Mouse (Mus musculus) MEL (cell line): ENCODE measurements at regions not wholly inside any gene's neighbourhood (a gene's known extent, or its start where the extent isn't known, plus 50 kb on each side); places are given as distances from the start of the nearest gene placed in this dataset.

Experiments
- DNase-seq: peaks from one replicate; pipeline ENCODE4 v3.0.0; 2011; ENCODE audit warnings: low read depth, low spot score
- H3K27ac ChIP-seq: 2 replicates; pipeline ENCODE4 v1.5.1; 2012; ENCODE audit warnings: low read depth, mild to moderate bottlenecking, control low read depth, low read length, moderate library complexity; ENCODE audit not compliant: control insufficient read depth
- H3K27me3 ChIP-seq, 2 experiments: fragments of 150-350 bp in 1 of 2; sonication (generic) in 1 of 2; 2 replicates each; pipeline ENCODE4 v1.6.1; 2012; ENCODE audit warnings: low read length in 2 of 2, mild to moderate bottlenecking in 2 of 2, improper control_type of control experiment in 1 of 2, moderate library complexity in 1 of 2; ENCODE audit not compliant: insufficient read depth in 2 of 2, control insufficient read depth in 1 of 2
- H3K36me3 ChIP-seq, 2 experiments: 2 replicates each; pipeline ENCODE4 v1.6.1; 2012 to 2014; ENCODE audit warnings: low read length in 2 of 2, improper control_type of control experiment in 1 of 2, inconsistent platforms in 1 of 2, mild to moderate bottlenecking in 1 of 2; ENCODE audit not compliant: insufficient read depth in 2 of 2, control insufficient read depth in 1 of 2
- H3K4me1 ChIP-seq, 2 experiments: fragments of 150-350 bp in 1 of 2; sonication (generic) in 1 of 2; 2 replicates each; pipeline ENCODE4 v1.6.1; 2012; ENCODE audit warnings: low read length in 2 of 2, improper control_type of control experiment in 1 of 2, mild to moderate bottlenecking in 1 of 2; ENCODE audit not compliant: insufficient read depth in 2 of 2, control insufficient read depth in 1 of 2
- H3K4me3 ChIP-seq, 2 experiments: fragments of 150-350 bp in 1 of 2; sonication (generic) in 1 of 2; 2 replicates each; pipeline ENCODE4 v1.5.1; 2012; ENCODE audit warnings: low read depth in 2 of 2, low read length in 2 of 2, mild to moderate bottlenecking in 2 of 2, moderate library complexity in 2 of 2, control low read depth in 1 of 2, improper control_type of control experiment in 1 of 2; ENCODE audit not compliant: control insufficient read depth in 1 of 2, insufficient read depth in 1 of 2
- H3K79me2 ChIP-seq: 2 replicates; pipeline ENCODE4 v1.6.1; 2012; ENCODE audit warnings: mild to moderate bottlenecking, low read length, moderate library complexity; ENCODE audit not compliant: control insufficient read depth, poor library complexity, insufficient read depth
- H3K9ac ChIP-seq: 2 replicates; pipeline ENCODE4 v1.6.1; 2012; ENCODE audit warnings: low read depth, mild to moderate bottlenecking, control low read depth, low read length, moderate library complexity; ENCODE audit not compliant: control insufficient read depth, poor library complexity, severe bottlenecking
- H3K9me3 ChIP-seq: fragments of 150-350 bp; sonication (generic); replicated peaks from 2 replicates; pipeline ENCODE4 v1.6.1; 2012; ENCODE audit warnings: mild to moderate bottlenecking, low read length, improper control_type of control experiment, moderate library complexity; ENCODE audit not compliant: insufficient read depth
- CHD1 ChIP-seq: IDR thresholded peaks from 2 replicates; pipeline ENCODE4 v1.6.1; 2012; ENCODE audit warnings: low read depth, mild to moderate bottlenecking, inconsistent platforms, low read length, improper control_type of control experiment
- CTCF ChIP-seq, 3 experiments: IDR thresholded peaks in 2 of 3; conservative IDR thresholded peaks in 1 of 3; 2 replicates each; pipeline ENCODE4 v1.5.1; 2011 to 2012; ENCODE audit warnings: low read length in 3 of 3, low read depth in 2 of 3, mild to moderate bottlenecking in 2 of 3, improper control_type of control experiment in 1 of 3, inconsistent platforms in 1 of 3, mixed read lengths in 1 of 3, moderate library complexity in 1 of 3; ENCODE audit not compliant: control insufficient read depth in 1 of 3, insufficient read depth in 1 of 3, poor library complexity in 1 of 3, severe bottlenecking in 1 of 3
- ELF1 ChIP-seq: IDR thresholded peaks from 2 replicates; pipeline ENCODE4 v1.6.1; 2014; ENCODE audit warnings: low read depth, mild to moderate bottlenecking, inconsistent platforms, low read length, improper control_type of control experiment, moderate library complexity
- EP300 ChIP-seq, 2 experiments: IDR thresholded peaks; 2 replicates each; pipeline ENCODE4 v1.6.1; 2011; ENCODE audit warnings: improper control_type of control experiment in 2 of 2, low read length in 2 of 2, low read depth in 1 of 2, mild to moderate bottlenecking in 1 of 2
- GABPA ChIP-seq: IDR thresholded peaks from 2 replicates; pipeline ENCODE4 v1.6.1; 2012; ENCODE audit warnings: low read depth, mild to moderate bottlenecking, inconsistent platforms, low read length, improper control_type of control experiment, moderate library complexity
- GATA1 ChIP-seq: IDR thresholded peaks from 2 replicates; pipeline ENCODE4 v1.6.1; 2011; ENCODE audit warnings: low read depth, low read length, improper control_type of control experiment
- JUND ChIP-seq: IDR thresholded peaks from 2 replicates; pipeline ENCODE4 v1.6.1; 2011; ENCODE audit warnings: low read depth, mild to moderate bottlenecking, improper control_type of control experiment, low read length
- KAT2A ChIP-seq: conservative IDR thresholded peaks from 2 replicates; pipeline ENCODE4 v1.6.1; 2012; ENCODE audit warnings: low read depth, low read length, improper control_type of control experiment, inconsistent platforms
- MXI1 ChIP-seq: IDR thresholded peaks from 2 replicates; pipeline ENCODE4 v1.6.1; 2011; ENCODE audit warnings: mild to moderate bottlenecking, low read depth, low read length, improper control_type of control experiment
- MYB ChIP-seq: IDR thresholded peaks from 2 replicates; pipeline ENCODE4 v1.6.1; 2011; ENCODE audit warnings: mild to moderate bottlenecking, low read depth, low read length, improper control_type of control experiment
- NELFE ChIP-seq: IDR thresholded peaks from 2 replicates; pipeline ENCODE4 v1.6.1; 2011; ENCODE audit warnings: low read depth, low read length, improper control_type of control experiment
- NRF1 ChIP-seq: IDR thresholded peaks from 2 replicates; pipeline ENCODE4 v1.6.1; 2014; ENCODE audit warnings: low read depth, mild to moderate bottlenecking, inconsistent platforms, low read length, improper control_type of control experiment, moderate library complexity; ENCODE audit not compliant: poor library complexity, insufficient read depth, severe bottlenecking
- POLR2A ChIP-seq, 2 experiments: IDR thresholded peaks; 2 replicates each; pipeline ENCODE4 v1.6.1; 2011 to 2012; ENCODE audit warnings: low read length in 2 of 2, mild to moderate bottlenecking in 2 of 2, control low read depth in 1 of 2, improper control_type of control experiment in 1 of 2, low read depth in 1 of 2, moderate library complexity in 1 of 2; ENCODE audit not compliant: control insufficient read depth in 1 of 2, insufficient read depth in 1 of 2, poor library complexity in 1 of 2
- POLR2AphosphoS2 ChIP-seq: IDR thresholded peaks from 2 replicates; pipeline ENCODE4 v1.6.1; 2011; ENCODE audit warnings: low read length, improper control_type of control experiment
- TAL1 ChIP-seq: IDR thresholded peaks from 2 replicates; pipeline ENCODE4 v1.6.1; 2012; ENCODE audit warnings: mild to moderate bottlenecking, inconsistent platforms, low read length, moderate library complexity, mixed read lengths
- TCF12 ChIP-seq: IDR thresholded peaks from 2 replicates; pipeline ENCODE4 v1.6.1; 2014; ENCODE audit warnings: low read depth, mild to moderate bottlenecking, inconsistent platforms, low read length, improper control_type of control experiment, moderate library complexity
- UBTF ChIP-seq: IDR thresholded peaks from 2 replicates; pipeline ENCODE4 v1.6.1; 2012; ENCODE audit warnings: low read depth, mild to moderate bottlenecking, inconsistent platforms, low read length, improper control_type of control experiment, moderate library complexity, borderline replicate concordance; ENCODE audit not compliant: insufficient read depth
- ZKSCAN1 ChIP-seq: IDR thresholded peaks from 2 replicates; pipeline ENCODE4 v1.6.1; 2012; ENCODE audit warnings: low read depth, mild to moderate bottlenecking, inconsistent platforms, low read length, improper control_type of control experiment, moderate library complexity
- ZMIZ1 ChIP-seq: IDR thresholded peaks from 2 replicates; pipeline ENCODE4 v1.6.1; 2012; ENCODE audit warnings: low read depth, mild to moderate bottlenecking, inconsistent platforms, low read length, improper control_type of control experiment, moderate library complexity

- H3K79me2 ChIP-seq, result no peaks in the 10 kb centered on the region
- TF ChIP-seq GATA1 (peak; percentile 45; the same call in 1 of the 2 replicates), MXI1 (no peak), TCF12 (peak; percentile 58; the same call in 1 of the 2 replicates), MYB (no peak), EP300 (IDR thresholded peaks at IDR 0.05; ENCODE audit: low read depth in 1 of 2, low read length in 2 of 2) (peak in 1 of 2 experiments; percentile 56; a peak in 1 of 4 replicates)
- TF ChIP-seq, all 39 proteins: peak for 3
- DNase-seq, result no peak
- no peak overlapping the region for H3K9ac ChIP-seq
- H3K4me3 ChIP-seq, result no peak overlapping the region
- peaks cover 0 to 6% of the 10 kb centered on the region in 2 experiments; a peak in 2 of 4 replicates for H3K36me3 ChIP-seq
- no peaks in the 10 kb centered on the region for H3K27me3 ChIP-seq
- H3K4me1 ChIP-seq, result peaks cover 0 to 8% of the 10 kb centered on the region in 2 experiments; a peak in 3 of 4 replicates
- H3K27ac ChIP-seq, result no peak overlapping the region
- no peaks in the 10 kb centered on the region for H3K9me3 ChIP-seq
Observed at GRCm38 (mm10) chr11:15836307-15836706, 421.2 kb upstream of the Vstm2a start.

- DNase-seq, result peak; percentile 78
- H3K4me3 ChIP-seq, result no peak overlapping the region
- no peaks in the 10 kb centered on the region for H3K79me2 ChIP-seq
- TF ChIP-seq TAL1 (peak; percentile 26), POLR2AphosphoS2 (no peak), GATA1 (peak; percentile 60), TCF12 (no peak), CHD1 (no peak), EP300 (IDR thresholded peaks at IDR 0.05; ENCODE audit: low read depth in 1 of 2, low read length in 2 of 2) (peak; percentile 40 to 59; a peak in 3 of 4 replicates), KAT2A (no peak), NRF1 (no peak), NELFE (no peak)
- peaks cover 0 to 6% of the 10 kb centered on the region in 2 experiments; a peak in 2 of 4 replicates for H3K36me3 ChIP-seq
- H3K27ac ChIP-seq, result peak overlapping the region; percentile 34
- H3K27me3 ChIP-seq, result no peaks in the 10 kb centered on the region
- H3K4me1 ChIP-seq, result peaks cover 0 to 8% of the 10 kb centered on the region in 2 experiments; a peak in 3 of 4 replicates
- H3K9ac ChIP-seq, result no peak overlapping the region
- no peaks in the 10 kb centered on the region for H3K9me3 ChIP-seq
Observed at GRCm38 (mm10) chr11:15838640-15839226, 418.8 kb upstream of the Vstm2a start.

- Histone ChIP-seq H3K9me3 (no peaks in the 10 kb centered on the region), H3K27ac (no peak overlapping the region), H3K27me3 (no peaks in the 10 kb centered on the region), H3K79me2 (no peaks in the 10 kb centered on the region), H3K4me1 (peaks cover 0 to 8% of the 10 kb centered on the region in 2 experiments; a peak in 3 of 4 replicates), H3K4me3 (no peak overlapping the region), H3K9ac (no peak overlapping the region), H3K36me3 (peaks cover 0 to 6% of the 10 kb centered on the region in 2 experiments; a peak in 2 of 4 replicates)
- no peak for DNase-seq
- TF ChIP-seq ELF1, result no peak
- no peak for TF ChIP-seq NELFE
- no peak for TF ChIP-seq GABPA
- no peak for TF ChIP-seq EP300 (IDR thresholded peaks at IDR 0.05; ENCODE audit: low read depth in 1 of 2, low read length in 2 of 2)
- no peak for TF ChIP-seq POLR2A (IDR thresholded peaks at IDR 0.05; ENCODE audit: control insufficient read depth in 1 of 2, insufficient read depth in 1 of 2, low read depth in 1 of 2, low read length in 2 of 2, poor library complexity in 1 of 2)
- TF ChIP-seq TCF12, result no peak
- TF ChIP-seq ZKSCAN1, result no peak
- no peak for TF ChIP-seq ZMIZ1
- TF ChIP-seq UBTF, result no peak
- no peak for TF ChIP-seq CTCF (IDR thresholded peaks at IDR 0.05 in 2 of 3, conservative IDR thresholded peaks at IDR 0.05 in 1 of 3; ENCODE audit: control insufficient read depth in 1 of 3, insufficient read depth in 1 of 3, low read depth in 2 of 3, low read length in 3 of 3, poor library complexity in 1 of 3, severe bottlenecking in 1 of 3)
- TF ChIP-seq JUND, result no peak
Observed at GRCm38 (mm10) chr11:15839271-15839670, 418.3 kb upstream of the Vstm2a start.
